Mouse (Mus musculus) inflammation-experienced regulatory T-cells, adult 6 months (primary cell): ENCODE results near the gene Gm49388. TPM values are rescaled to one million over a fixed set of nuclear protein-coding genes. Genes with fewer than 3 reads are reported as not detected.
A peak's percentile ranks its signal among the peaks of the same experiment; 100 is the strongest.
"Not testable (repeated sequence)": the region's sequence is repeated elsewhere in the genome, so short reads cannot be mapped to it uniquely, and the experiment has no call there.

ENCODE experiments used
- ATAC-seq: one replicate; pipeline ENCODE4 v1.8.0; 2017
- polyA plus RNA-seq, 3 experiments: library from polyadenylated mRNA; unstranded; fragments of 100-300 nt; shearing (Covaris generic); gene quantifications; one replicate each; pipeline ENCODE4 v1.2.1; 2017

Gene Gm49388
- polyA plus RNA-seq, 3 experiments from 2014 or later = not detected

DNA sequence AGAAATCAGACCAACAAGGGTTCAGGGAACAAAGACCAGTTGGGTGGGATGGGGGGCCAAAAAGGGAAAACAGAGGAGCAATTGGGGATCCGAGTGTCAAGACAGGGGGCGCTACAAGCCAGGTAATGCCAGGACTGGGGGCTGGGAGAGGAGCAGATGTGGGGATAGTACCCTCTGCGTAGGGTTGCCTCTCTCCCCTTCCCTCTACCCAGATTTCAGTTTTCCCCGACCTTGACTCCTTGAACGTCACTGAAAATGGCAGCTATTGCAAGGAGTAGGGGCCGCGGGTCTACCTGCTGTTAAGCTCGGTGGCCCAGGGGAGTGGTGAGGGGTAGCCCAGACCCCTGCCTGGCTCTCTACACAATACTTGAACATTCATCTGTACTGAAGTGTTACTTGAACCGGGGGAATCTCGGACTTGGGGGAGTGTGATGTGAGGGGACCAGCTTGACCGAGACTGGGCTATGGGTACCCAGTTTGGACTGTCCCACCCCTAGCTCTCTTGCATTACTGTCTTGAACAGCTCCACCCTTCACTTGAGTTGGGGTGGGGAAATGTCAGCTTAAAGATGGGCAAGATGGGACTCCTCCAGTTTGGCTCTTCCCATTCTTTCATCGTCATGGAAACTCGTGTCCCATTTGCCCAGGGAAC, 16.9 kb upstream of the Gm49388 start:
- no peak for ATAC-seq

DNA sequence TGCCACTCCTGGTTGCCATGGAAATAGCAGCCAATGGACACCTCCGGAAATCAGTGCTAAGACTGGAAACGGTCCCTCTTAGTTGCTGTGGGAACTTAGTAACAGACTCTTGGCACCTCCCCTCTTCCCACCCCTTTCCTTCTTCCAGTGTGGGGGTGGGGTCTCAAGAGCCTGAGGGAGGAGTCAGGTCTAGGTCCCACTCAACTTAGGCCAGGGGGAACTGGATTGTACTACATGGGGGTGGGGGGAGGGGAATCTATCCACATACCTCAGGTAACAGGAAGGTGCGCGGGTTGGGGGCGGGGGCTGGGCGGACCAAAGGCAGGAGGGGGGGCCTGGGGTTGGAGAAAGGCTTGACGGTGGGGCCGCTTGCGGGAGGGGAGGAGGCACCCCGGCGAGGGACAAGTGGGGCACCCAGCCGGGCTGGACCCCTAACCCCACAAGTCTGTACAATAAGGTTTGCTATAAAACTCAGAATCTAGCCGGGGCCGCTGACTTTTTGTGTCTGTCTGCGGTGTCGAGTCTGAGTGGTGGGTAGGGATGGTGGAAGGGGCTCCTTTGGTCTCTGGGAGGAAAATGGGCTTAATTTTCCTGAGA, 16.3 kb upstream of the Gm49388 start:
- ATAC-seq = peak; percentile 70

DNA sequence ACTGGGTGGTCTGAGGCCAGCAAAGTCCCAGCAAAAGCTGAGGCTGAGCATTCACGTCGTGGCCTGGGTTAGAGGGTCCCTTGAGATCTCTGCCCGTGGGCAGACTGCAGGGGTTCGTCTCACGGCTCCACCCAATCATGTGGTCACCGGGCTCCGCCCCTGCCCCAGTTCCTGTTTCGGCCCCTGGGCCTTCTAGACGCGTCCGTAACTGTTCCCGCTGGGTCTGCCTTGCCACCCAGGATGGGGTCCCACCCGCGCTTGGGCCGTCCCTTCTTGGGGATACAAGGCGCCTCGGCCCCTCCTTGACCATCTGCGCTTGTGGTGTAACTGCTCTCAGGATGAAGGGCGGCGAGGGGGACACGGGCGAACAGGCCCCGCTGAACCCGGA, 15.8 kb upstream of the Gm49388 start, which contains the start of gene Orai3:
Gene Orai3 (plus strand): TSS at position 165 of the 388 bp plus-strand sequence.
- ATAC-seq = peak; percentile 30

DNA sequence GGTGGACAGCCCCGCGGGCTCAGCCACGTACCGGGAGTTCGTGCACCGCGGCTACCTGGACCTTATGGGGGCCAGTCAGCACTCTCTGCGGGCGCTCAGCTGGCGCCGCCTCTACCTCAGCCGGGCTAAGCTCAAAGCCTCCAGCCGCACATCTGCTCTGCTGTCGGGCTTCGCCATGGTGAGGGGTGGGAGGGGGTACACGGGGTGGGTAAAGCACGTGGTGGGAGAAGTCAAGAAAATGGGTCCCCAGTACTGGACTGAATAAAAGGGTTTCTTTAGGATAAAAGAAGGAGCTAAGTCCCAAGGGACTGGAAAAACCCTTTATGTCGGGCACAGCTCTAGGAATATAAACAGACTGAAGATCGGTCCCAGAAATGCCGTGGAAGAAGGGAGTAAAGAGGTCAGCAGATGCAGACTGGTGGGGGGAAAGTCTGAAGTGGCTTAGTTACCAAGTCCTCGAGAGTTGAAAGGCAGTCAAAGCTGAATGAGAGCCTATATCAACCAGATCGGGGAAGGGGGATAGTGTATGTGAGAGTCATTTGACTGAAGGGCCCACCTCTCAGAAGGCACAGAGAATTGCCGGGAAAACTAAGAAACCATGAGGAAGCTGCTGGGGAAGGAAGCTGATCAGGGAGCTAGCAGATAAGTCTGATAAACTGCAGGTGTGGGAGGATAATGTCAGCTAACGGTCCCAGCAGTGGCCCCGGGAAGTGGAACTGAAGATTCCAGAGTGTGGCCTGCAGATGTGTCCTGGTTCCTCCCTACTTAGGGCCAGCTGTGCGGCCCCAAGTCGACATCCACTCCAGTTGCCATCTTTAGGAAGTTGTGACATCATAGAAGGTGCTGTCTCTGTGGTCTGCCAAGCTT, 15.1 kb upstream of the Gm49388 start:
- no peak for ATAC-seq

DNA sequence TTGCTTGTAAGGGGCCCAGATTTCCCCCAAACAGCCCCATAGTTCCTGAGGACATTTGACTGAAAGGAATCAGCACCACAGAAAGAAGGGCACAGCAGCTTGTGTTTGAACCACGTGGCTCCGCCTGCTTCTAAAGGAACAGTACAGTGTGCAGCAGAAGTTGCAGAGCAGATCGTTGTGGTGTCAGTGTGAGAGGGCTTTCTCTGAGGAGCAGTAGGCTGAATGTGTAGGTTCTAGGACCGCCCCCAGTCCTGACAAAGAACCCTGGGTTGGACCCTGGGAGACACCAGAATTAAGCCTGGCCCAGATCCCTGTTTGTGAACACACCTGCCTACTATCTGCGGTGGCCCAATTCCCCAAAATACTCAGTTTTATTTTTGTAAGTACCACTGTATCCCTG, 14.1 kb upstream of the Gm49388 start:
- no peak for ATAC-seq

DNA sequence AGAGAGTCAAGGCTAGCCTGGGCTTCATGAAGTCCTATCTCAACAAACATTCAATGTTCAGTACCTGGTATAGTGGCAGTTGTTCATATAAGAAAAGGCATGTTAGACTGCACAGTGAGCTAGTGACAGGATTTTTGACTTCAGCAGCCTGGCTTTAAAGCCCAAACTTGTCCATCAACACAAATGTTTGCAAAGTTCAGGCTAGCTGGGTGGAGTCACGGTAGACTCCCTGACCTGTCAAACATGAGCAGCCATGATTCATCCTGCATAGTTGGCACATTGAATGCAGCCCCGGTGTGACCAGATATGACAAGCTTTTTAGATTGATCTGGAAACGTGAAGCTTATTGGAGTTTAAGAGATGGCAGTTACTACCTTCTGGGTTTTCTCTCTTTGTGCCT, 13.3 kb upstream of the Gm49388 start:
- no peak for ATAC-seq

DNA sequence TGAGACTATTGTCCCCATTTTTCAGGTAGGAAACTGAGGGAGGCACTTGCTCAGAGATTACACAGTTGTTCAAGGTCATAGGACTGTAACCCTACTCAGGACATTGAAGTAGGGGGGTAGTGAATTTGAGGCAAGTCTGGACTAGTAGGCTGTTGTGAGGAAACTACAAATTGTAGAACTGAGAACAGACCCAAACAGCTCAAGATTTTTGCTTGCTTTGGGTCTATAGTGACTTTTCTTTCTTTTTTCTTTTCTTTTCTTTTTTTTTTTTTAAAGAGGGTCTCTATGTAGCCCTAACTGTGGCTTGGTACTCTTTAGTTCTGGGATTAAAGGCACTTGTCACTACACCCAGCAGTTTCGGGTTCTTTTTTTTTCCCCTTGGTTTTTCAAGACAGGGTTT, 12.9 kb upstream of the Gm49388 start:
- no peak for ATAC-seq

DNA sequence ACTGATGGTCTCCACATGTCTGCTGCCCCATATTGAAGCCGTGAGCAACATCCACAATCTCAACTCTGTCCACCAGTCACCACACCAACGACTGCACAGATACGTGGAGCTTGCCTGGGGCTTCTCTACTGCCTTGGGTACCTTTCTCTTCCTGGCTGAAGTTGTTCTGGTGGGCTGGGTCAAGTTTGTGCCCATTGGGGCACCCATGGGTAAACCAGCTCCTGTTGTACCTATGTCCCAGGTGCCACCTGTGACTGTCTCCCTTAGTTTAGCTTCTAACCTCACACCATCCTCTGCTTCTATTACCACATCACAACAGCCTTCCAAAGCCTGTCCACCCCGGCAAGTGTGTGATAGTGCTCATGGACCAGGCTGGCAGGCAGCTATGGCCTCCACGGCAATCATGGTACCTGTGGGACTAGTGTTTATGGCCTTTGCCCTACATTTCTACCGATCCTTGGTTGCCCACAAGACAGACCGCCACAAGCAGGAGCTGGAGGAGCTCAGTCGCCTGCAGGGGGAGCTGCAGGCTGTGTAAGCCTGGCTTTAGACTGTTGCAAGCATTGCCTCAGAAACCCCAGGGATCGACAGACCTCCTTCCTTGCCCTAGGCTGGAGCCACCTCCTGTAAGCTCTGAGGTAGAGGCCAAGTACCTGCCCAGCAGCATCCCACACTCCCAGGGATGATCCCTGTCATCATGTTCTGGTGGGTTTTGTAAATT, 11.6 kb upstream of the Gm49388 start:
- ATAC-seq = no peak

DNA sequence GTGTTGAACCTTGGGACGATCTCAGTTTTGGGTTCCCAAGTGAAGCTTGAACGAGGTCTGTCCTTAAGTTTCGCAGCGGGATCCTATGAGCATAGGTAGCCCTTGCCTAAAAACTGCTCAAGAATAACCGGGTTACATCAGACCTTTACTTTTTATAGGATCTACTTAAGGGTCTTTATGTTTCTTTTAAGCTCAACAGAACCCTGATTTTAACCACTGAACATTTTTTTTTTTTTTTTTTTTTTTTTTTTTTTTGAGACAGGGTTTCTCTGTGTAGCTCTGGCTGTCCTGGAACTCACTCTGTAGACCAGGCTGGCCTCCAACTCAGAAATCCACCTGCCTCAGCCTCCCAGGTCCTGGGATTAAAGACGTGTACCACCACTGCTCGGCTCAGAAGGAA, 9.6 kb upstream of the Gm49388 start:
- ATAC-seq = not testable (repeated sequence)

DNA sequence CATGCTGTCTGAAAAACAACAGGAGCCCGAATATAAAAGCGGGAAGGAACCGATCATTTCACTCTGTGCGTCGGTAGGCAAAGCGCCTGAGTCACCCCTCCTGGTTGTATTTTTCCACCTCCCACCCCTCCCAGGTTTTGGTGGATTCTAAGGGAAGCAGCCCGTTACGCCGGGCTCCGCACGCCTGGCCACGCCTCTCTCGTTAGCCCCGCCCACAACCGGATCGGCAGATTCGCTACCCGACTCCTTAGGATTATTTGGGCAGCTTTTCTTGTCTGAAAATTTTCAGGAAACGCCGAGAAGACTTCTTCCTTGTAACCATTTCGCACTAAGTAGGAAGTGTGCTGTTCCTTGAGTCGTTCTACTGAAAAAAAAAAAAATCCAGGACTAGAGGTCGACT, 9.0 kb upstream of the Gm49388 start, which contains the start of gene Setd1a:
Gene Setd1a (plus strand): TSS at position 245 of the 400 bp plus-strand sequence.
- peak; percentile 38 for ATAC-seq

DNA sequence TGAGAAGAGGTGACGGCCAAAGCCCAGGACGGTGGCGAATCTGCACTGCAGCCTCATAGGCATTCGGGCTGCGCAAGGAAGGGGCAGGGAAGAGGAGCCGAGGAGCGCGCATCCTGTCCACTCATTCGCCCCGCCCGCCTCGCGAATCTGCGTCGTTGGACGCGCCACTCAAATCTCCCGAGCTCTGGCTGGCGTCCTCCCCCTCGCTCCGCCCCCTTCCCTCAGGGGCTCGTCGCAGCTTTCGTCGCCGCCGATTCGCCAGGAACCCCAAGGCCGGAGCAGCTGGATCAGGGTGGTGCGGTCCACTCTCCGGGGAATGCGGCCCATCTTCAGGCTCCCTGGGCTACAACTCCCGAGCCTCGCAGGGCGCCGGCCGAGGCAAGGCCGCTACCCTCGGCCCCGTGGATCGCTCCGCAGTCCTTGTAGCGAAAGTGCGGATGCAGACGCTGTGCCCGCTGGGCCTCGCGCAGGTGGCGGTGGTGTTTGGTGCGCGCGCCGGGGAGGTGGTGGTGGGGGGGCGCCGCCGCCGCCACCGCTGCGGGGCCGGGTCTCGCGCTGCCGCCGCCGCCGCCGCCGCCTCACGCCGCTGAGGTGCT, 8.4 kb upstream of the Gm49388 start:
- ATAC-seq = peak; percentile 96

DNA sequence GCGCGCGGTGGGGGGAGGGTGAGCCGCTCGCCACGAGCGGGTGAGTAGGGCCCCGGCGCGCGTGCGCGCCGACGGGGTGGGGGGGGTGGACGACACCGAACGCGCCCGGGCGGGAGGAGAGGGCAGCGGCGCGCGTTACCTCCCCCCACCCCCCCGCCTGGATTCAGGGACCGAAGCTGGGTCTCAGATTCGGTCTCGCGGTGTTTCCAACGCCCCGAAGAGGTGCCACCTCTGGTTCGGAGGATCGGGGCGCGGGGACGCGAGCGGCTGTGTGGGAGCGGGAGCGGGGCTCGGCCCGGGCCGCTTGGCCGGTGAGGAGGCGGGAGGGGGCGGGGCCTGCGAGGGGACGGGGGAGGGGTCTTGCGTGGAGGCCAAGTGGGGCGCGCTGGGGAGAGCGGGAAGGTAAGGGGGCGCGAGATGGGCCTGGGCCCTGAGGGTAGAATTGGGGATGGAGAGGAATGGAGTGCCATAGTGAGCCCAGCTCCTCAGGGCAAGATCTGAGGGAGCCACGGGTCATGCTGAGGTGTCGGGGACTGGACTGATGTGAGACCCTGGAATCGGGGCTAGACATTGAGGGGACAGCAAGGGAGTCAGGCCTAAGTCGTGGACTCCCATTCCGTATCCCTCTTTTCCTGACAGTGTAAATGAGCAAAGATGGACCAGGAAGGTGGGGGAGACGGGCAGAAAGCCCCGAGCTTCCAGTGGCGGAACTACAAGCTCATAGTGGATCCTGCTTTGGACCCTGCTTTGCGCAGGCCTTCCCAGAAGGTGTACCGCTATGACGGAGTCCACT, 7.7 kb upstream of the Gm49388 start:
- no peak for ATAC-seq

DNA sequence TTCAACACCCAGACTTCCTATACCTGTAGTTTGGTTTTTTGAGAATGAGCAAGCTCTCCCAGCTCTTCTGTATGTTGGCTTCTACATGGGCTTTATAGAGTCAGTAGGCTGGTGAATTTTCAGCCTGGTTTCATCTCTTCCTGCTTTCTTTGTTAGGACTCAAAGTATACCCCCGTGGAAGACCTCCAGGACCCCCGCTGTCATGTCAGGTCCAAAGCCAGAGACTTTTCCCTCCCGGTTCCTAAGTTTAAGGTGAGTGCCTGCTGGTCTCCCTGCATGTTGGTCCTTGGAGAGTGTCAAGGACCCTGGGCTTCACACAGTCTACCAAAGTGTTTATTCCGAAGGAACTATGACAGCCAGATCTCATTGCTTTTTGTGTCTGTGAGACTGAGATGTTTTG, 7.1 kb upstream of the Gm49388 start:
- ATAC-seq = no peak

DNA sequence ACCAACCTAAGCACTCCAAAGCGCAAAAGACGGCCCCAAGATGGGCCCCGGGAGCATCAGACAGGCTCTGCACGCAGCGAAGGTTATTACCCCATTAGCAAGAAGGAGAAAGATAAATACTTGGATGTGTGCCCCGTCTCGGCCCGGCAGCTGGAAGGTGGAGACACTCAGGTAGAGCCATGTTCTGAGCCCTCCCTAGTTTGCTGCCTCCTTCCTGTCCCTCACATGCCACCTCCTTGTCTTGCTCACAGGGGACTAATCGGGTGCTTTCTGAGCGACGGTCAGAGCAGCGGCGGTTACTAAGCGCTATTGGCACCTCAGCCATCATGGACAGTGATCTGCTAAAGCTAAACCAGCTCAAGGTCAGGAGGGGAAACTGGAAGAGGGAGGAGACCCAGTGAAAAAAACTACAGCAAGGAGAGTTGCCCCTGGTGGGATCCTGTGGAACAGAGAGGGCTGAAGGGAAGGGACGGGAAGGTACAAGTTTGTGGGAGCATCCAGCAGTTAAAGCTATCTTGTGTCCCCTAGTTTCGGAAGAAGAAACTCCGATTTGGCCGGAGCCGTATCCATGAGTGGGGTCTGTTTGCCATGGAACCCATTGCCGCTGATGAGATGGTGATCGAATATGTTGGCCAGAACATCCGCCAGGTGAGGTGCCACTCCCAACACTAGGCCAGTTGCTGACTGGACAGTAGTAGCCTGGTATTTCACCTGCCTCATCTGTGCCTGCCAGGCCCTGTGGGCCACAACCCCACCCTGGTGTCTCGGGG, 11.9 kb downstream of the Gm49388 start:
- no peak for ATAC-seq

DNA sequence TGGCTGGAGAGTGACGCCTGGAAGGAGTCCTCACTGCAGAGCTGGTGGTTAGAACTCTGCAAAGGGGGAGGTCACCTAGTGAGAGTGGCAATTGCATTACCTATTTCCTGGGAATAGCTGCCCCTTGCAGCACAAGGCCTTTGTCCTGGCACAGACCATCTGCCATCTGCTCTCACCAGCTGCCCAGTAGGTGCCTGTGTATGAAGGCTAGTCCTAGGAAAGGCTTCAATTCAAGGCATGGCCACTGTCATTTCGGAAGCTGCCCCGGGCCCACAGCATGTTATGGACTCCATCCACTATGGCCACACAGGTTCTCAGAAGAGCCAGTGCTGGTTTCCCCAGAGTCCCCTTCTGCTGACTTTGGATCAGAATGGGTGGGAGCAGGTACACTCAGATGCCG, 13.2 kb downstream of the Gm49388 start:
- ATAC-seq = no peak

DNA sequence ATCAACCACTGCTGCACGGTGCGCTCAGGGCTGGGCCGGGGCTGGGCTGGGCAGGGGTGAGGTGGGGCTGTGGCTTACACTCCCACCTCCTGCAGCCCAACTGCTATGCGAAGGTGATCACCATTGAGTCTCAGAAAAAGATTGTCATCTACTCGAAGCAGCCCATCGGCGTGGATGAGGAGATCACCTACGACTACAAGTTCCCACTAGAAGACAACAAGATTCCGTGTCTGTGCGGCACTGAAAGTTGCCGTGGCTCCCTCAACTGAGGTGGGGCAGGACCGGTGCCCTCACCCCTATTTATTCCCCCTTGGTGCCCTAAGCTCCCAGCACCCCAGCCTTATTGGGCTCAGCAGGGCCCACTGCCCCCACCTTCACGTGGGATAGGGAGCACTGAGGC, 13.8 kb downstream of the Gm49388 start:
- ATAC-seq = no peak

DNA sequence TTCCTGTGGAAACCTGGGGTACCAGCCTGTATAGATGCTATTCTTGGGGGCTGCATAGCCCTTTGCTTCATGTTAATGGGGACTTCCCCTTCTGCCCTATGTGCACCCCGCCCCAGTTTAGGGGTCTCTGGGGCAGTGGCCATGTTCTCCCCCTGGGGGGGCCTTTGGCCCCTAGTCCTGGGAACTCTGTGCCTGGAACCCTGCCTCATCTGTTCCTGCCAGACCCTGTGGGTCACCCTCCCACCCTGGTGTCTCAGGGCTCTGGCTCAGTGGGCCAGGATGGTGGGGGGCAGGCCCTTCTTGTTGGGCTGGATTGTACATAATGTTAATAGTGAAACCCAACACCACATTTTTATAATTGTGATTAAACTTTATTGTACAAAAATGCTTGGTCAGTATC, 14.3 kb downstream of the Gm49388 start:
- no peak for ATAC-seq

DNA sequence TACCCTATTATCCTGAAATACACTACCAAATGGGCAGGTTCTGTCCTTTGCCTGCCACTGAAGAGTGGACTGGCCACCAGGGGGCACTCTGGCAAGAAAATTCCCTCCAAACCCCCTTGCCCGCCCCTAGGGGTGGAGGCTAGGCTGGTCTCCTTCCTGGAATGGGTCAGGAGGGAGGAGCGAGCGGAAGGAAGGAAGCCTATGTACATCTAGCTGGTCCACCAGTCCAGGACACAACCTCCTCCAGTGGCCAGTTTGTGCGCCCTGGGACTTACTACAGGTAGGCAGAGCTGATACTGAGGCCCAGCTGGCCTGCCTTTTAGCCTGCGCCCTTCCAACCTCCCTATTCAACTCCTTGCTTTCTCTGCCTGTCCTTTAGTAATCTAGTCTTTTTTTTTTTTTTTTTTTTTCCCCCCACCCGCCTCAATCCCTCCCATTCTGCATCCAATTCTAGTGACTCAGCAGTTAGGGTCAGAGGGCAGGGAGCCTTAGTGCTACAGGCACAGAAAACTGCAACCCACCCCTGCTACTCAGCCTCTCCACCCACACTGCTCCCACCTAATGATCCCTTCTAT, 15.1 kb downstream of the Gm49388 start, which contains the start of gene Hsd3b7:
Gene Hsd3b7 (plus strand): TSS at position 170 of the 575 bp plus-strand sequence.
- ATAC-seq = peak; percentile 64

DNA sequence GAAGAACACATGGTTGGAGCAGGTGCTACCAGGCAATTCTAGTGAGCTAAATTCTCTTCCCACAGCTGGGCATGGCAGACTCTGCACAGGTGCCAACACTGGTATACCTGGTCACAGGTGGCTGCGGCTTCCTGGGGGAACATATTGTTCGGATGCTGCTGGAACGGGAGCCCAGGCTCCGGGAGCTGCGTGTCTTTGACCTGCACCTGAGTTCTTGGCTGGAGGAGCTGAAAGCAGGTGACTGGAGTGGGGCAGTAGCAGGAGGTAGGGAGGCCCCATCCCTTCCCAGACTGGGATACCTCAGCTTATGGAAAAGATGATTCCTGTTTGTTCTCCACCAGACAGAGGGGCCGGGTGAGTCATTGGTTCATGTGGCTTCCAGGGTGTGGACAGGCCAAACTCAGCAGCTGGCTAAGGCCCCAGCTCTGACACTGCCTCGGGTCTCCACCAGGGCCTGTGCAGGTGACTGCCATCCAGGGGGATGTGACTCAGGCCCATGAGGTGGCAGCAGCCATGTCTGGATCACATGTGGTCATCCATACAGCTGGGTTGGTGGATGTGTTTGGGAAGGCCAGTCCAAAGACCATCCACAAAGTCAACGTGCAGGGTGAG, 15.7 kb downstream of the Gm49388 start:
- ATAC-seq = no peak

DNA sequence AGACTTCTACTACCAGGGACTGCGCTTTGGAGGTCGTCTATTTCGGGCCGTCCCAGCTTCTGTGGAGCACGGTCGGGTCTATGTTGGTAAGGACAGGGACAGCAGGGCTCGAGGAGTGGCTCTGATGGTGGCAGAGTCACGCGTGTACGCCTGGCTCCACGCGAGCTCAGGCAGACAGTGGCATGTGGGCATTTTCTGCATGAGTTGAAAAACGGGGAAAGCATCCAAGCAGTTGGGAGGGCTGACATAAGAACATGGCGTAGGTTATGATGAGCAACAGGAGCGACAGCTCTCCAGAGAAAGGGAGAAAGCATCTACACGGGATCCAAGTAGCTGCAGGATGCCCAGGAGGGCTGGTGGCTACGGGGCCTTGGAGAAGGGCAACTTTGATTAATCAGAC, 16.9 kb downstream of the Gm49388 start:
- no peak for ATAC-seq
